Mouse (Mus musculus) layer of hippocampus, postnatal 14 days (tissue): Measurements from ENCODE around the gene Prr18. TPM values are rescaled to one million over a fixed set of nuclear protein-coding genes. Genes with fewer than 3 reads are reported as not detected.

Source experiments
- DNase-seq, 2 experiments: peaks; one replicate each; pipeline ENCODE4 v3.0.0; 2021 to 2022; ENCODE audit warnings: low spot score in 2 of 2, mixed read lengths in 1 of 2
- total RNA-seq, 2 experiments: library from RNA; stranded (reverse); gene quantifications; 2 replicates each; pipeline ENCODE4 v1.2.3; 2021

Gene Prr18
- total RNA-seq, 2 experiments from 2014 or later, result 12.2 to 13.6 TPM

DNA sequence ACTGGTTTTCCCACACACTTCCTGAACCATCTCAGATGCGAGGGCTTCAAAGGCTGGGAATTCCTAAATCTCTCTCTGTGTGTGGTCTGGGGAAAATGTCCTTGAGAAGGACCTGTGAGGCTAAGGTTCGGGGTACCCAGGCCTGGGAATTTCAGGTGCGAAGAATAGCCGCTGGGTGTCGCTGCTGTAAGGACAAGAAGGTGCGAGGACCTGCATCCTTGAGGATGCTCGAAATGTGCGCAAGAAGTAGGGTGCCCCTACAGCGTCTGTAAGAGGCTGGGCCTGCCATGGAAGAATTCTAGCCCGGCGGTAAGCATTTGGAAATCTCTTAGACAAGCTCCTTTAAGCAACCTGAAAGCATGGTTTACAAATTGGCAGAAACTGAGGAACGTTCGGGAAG is 51.2 kb downstream of the Prr18 start:
- DNase-seq, result no peak

DNA sequence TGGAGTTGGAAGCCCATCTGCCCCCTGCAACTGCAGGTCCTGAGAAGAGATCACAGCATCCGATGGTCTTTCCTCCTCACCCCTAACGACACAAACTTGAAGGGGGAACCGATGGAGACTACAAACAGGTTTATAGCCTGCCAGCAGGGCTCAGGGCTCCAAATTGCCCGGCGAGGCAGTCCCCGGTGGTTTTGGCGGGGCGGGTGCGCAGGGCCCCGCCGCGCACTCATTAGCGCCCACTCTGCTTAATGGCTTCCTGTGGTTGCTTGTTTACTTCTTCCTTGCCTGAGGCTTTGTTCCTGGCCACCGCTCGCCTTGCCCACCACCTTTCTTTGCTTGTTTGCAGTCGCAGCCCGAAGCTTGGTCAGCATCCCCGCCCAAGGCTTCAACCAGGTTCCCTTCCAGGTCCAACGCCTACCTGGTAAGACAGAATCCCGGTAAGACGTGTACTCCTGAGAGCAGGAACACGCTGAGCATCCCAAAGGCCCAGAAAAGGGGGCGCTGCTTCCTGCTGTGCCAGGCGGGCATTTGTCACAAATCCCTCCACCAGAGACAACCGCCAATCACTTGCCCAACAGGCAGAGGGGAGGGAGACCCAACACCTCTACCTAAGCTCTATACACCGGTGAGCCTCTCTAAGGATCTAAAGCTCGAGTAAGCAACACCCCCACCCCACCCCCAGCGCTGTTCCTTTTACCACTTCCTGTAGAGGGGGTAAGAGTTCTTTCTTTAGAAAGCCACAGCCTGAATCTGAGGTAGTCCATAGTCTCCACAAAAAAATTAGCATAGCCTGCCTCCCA is 51.9 kb downstream of the Prr18 start:
- no peak for DNase-seq

DNA sequence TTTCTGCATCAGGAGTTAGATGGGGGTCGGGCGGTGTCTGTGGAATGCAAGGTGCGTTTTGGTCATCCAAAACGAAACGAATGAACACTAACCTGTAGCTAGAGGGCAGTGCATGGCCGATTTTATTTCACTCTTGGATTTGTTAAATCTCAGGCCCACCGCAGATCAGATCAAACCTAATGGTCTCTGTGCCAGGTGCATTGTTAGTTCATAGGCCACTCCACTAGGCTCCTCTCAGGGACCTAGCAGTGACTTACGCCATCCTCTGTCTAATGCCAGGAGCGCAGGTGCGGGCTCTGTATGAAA is 52.5 kb downstream of the Prr18 start:
- no peak for DNase-seq

DNA sequence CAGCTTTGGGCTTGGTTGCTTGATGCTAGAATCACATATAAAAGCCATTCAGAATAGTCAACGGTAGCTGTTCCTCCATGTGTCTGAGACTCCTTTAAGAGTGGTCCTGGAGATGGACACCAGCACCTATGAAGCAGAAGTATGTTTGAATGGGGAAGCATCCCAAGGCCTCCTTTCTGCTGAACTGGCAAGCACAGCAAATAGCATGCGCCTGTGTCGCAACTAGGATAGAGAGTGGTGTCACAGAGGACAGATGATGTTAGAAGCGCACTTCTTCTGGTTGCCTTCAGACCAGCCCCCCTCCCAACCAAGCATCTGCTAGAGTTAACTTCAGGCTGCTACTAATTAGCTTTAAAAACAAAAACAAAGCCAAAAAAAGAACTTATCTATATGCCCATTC is 53.2 kb downstream of the Prr18 start:
- no peak for DNase-seq

Other genes starting within 250 kb of the Prr18 start
- gene Gm49673, start 189.7 kb upstream of the Prr18 start, total RNA-seq, result under 1 TPM in 1 of 2 experiments, not detected in 1; 0.24 TPM
- 1 to 10 TPM; 5.8 to 8.3 TPM for gene Rnaset2a, start 189.4 kb upstream of the Prr18 start, total RNA-seq
- 10 to 100 TPM; 16.0 to 16.3 TPM for gene Fgfr1op, start 172.0 kb upstream of the Prr18 start, total RNA-seq
- not detected for gene Ccr6, start 101.4 kb upstream of the Prr18 start, total RNA-seq
- 100 to 1,000 TPM; 165 to 175 TPM for gene Mpc1, start 54.6 kb upstream of the Prr18 start, total RNA-seq
- gene Sft2d1, start 26.4 kb upstream of the Prr18 start, total RNA-seq, result 10 to 100 TPM; 55.7 to 58.9 TPM
- gene T2, start 18.5 kb downstream of the Prr18 start, total RNA-seq, result under 1 TPM; 0.64 to 0.88 TPM
- gene T, start 97.0 kb downstream of the Prr18 start, total RNA-seq, result not detected
- gene Pde10a, start 187.9 kb downstream of the Prr18 start, total RNA-seq, result 10 to 100 TPM; 66.5 to 67.2 TPM
- gene Gm17087, start 229.5 kb downstream of the Prr18 start, total RNA-seq, result not detected